Mouse (Mus musculus): ENCODE data around the gene Rffl. TPM values are rescaled to one million over a fixed set of nuclear protein-coding genes. Genes with fewer than 3 reads are reported as not detected.
"Not testable (repeated sequence)": the region's sequence is repeated elsewhere in the genome, so short reads cannot be mapped to it uniquely, and the experiment has no call there.

Gene Rffl
- total RNA-seq, 2 experiments from 2014 or later, result 5.4 to 5.7 TPM

- intact Hi-C loops (cut with DNase I; ENCODE audit: low total_unique reads), result no loop called here
- no peak for DNase-seq
Observed at GRCm38 (mm10) chr11:82852540-82852939, 18.5 kb downstream of the Rffl start.

GRCm38 (mm10) chr11:82852115-82852514 is 18.9 kb downstream of the Rffl start:
- no peak for DNase-seq
- intact Hi-C loops (cut with DNase I; ENCODE audit: low total_unique reads), result no loop called here

- no peak for DNase-seq
- intact Hi-C loops (cut with DNase I; ENCODE audit: low total_unique reads), result no loop called here
Observed at GRCm38 (mm10) chr11:82850259-82850658, 20.8 kb downstream of the Rffl start.

GRCm38 (mm10) chr11:82847571-82848000 is 23.4 kb downstream of the Rffl start:
- no peak for DNase-seq
- intact Hi-C loops (cut with DNase I; ENCODE audit: low total_unique reads), result no loop called here

- intact Hi-C loops (cut with DNase I; ENCODE audit: low total_unique reads), result no loop called here
- no peak for DNase-seq
Observed at GRCm38 (mm10) chr11:82846938-82847337, 24.1 kb downstream of the Rffl start.

- DNase-seq, result no peak
- intact Hi-C loops (cut with DNase I; ENCODE audit: low total_unique reads), result no loop called here
Observed at GRCm38 (mm10) chr11:82846079-82846436, 25.0 kb downstream of the Rffl start.

GRCm38 (mm10) chr11:82845415-82846078 is 25.5 kb downstream of the Rffl start:
- intact Hi-C loops (cut with DNase I; ENCODE audit: low total_unique reads), result no loop called here
- peak; percentile 75 for DNase-seq

GRCm38 (mm10) chr11:82844771-82845414 is 26.1 kb downstream of the Rffl start:
- intact Hi-C loops (cut with DNase I; ENCODE audit: low total_unique reads), result no loop called here
- DNase-seq, result no peak

- intact Hi-C loops (cut with DNase I; ENCODE audit: low total_unique reads), result no loop called here
- no peak for DNase-seq
Observed at GRCm38 (mm10) chr11:82838511-82838910, 32.5 kb downstream of the Rffl start.

GRCm38 (mm10) chr11:82837848-82838247 is 33.2 kb downstream of the Rffl start:
- no peak for DNase-seq
- intact Hi-C loops (cut with DNase I; ENCODE audit: low total_unique reads), result no loop called here

GRCm38 (mm10) chr11:82837192-82837591 is 33.8 kb downstream of the Rffl start:
- intact Hi-C loops (cut with DNase I; ENCODE audit: low total_unique reads), result no loop called here
- no peak for DNase-seq

- intact Hi-C loops (cut with DNase I; ENCODE audit: low total_unique reads), result no loop called here
- no peak for DNase-seq
Observed at GRCm38 (mm10) chr11:82835616-82836432, 35.2 kb downstream of the Rffl start.

- intact Hi-C loops (cut with DNase I; ENCODE audit: low total_unique reads); DNase-seq: not testable (repeated sequence)
Observed at GRCm38 (mm10) chr11:82834359-82834758, 36.7 kb downstream of the Rffl start.

- DNase-seq, result no peak
- intact Hi-C loops (cut with DNase I; ENCODE audit: low total_unique reads), result no loop called here
Observed at GRCm38 (mm10) chr11:82833929-82834328, 37.1 kb downstream of the Rffl start.

GRCm38 (mm10) chr11:82832402-82832801 is 38.6 kb downstream of the Rffl start:
- DNase-seq; intact Hi-C loops (cut with DNase I; ENCODE audit: low total_unique reads): not testable (repeated sequence)

- no peak for DNase-seq
- intact Hi-C loops (cut with DNase I; ENCODE audit: low total_unique reads), result no loop called here
Observed at GRCm38 (mm10) chr11:82831008-82831893, 39.8 kb downstream of the Rffl start.

GRCm38 (mm10) chr11:82826818-82827217 is 44.2 kb downstream of the Rffl start:
- intact Hi-C loops (cut with DNase I; ENCODE audit: low total_unique reads), result no loop called here
- DNase-seq, result no peak

GRCm38 (mm10) chr11:82820788-82821456 is 50.1 kb downstream of the Rffl start:
- intact Hi-C loops (cut with DNase I; ENCODE audit: low total_unique reads), result loop anchor here (5.0 kb wide), 1 partner anchor 46 kb away; no protein-coding TSS in a partner anchor
- no peak for DNase-seq

GRCm38 (mm10) chr11:82819350-82819749 is 51.7 kb downstream of the Rffl start:
- intact Hi-C loops (cut with DNase I; ENCODE audit: low total_unique reads), result no loop called here
- DNase-seq, result peak; percentile 47
